Mouse (Mus musculus) cerebellum, postnatal 4 days (tissue): ENCODE measurements around the gene Ablim1.

Source experiments
- DNase-seq, 2 experiments: peaks; one replicate each; pipeline ENCODE4 v3.0.0; 2022; ENCODE audit warnings: low spot score in 2 of 2, mixed read lengths in 1 of 2

The Ablim1 gene

DNA sequence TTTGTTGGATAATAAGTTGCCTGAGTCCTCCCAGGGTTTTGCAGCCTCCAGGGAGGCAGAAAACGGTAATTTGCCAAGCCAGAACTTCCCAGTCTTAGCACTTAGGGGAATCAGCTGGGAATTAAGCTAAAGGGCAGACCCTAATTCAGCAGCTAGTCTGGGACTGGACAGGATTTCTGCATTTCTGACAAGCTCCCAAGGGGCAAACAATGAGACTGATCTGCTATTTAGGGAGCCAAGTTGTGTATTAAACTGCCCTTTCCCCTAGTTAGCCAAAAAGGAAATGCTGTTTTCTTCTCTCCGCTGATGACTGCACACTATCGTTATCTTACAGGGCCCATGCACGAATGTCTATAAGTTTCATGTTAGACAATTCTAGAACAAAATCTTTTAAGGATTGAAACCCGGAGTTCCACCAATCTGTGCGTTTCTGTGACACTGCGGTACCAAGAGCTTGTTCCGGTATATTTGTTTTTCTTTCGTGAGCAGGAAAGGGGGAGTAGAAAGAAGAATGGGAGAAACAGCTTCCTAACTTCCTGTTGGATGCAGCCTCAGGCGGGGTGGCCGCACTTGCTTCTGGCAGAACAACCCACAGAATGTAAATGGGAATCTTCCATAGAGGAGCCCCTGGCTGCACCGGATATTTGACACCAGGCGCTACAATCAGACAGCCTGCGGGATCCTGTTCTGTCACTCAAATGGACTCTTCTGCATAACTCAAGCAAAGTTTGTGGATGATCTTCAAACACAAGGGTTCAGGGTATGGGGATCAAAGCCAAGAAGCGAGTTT is 297.5 kb downstream of the Ablim1 start:
- DNase-seq = no peak

- no peak for DNase-seq
Observed at GRCm38 (mm10) chr19:57014808-57015207, 299.9 kb downstream of the Ablim1 start.

DNA sequence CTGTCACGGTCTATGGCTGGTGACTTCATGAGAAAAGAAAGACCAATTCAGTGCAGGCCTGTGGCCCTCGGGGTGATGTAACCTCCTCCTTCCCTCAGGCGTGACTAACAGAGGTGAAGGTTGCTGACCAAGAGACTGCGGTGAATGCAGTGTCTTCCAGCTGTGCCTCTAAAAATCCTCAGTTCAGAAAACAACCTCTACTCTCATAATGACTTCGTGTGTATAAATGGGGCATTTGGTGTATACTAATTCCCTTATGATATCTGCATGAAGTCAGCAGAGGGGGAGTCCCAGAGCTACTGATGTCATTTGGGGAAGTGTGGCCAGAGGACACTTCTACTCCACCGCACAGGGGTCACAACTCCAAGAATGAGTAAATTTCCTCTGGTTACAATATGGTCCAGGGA is 301.4 kb downstream of the Ablim1 start:
- no peak for DNase-seq

DNA sequence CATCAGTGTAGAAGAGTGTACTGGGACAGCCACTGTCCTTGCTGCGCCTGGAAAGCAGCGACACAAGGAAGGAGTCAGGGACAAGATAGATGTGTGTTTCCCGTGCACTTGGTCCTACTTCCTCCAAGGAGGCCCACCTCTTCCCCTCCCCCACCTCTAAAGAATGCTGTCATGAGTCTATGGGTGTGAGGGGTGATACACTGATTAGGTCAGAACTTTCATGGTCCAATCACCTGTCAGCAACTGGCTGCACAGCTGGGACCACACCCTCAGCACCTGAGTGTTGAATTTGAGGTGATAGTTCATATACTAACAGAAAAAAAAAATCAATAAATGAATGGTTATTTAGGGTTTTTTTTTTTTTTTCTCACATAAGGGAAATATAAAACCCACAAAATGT is 302.7 kb downstream of the Ablim1 start:
- no peak for DNase-seq

- no peak for DNase-seq
Observed at GRCm38 (mm10) chr19:57010064-57010463, 304.7 kb downstream of the Ablim1 start.

DNA sequence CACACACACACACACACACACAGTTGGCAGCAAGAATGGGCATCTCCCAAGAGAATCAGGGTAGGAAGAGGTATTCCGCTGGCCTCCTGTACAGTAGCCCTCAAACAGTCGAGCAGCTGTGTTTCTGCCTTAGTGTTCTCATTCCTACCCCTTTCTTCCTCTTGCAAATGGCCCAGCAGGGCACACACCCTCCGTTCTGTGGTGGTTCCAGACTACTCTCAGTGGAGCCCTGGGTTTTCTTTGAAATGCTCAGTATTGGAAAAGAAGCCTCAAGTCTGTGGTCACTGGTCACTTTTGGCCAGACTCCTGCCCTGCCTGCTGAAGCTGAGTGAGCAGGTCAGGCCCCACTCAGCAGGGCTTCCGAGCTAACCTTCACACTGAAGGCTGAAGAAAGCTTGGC is 305.1 kb downstream of the Ablim1 start:
- DNase-seq = no peak

DNA sequence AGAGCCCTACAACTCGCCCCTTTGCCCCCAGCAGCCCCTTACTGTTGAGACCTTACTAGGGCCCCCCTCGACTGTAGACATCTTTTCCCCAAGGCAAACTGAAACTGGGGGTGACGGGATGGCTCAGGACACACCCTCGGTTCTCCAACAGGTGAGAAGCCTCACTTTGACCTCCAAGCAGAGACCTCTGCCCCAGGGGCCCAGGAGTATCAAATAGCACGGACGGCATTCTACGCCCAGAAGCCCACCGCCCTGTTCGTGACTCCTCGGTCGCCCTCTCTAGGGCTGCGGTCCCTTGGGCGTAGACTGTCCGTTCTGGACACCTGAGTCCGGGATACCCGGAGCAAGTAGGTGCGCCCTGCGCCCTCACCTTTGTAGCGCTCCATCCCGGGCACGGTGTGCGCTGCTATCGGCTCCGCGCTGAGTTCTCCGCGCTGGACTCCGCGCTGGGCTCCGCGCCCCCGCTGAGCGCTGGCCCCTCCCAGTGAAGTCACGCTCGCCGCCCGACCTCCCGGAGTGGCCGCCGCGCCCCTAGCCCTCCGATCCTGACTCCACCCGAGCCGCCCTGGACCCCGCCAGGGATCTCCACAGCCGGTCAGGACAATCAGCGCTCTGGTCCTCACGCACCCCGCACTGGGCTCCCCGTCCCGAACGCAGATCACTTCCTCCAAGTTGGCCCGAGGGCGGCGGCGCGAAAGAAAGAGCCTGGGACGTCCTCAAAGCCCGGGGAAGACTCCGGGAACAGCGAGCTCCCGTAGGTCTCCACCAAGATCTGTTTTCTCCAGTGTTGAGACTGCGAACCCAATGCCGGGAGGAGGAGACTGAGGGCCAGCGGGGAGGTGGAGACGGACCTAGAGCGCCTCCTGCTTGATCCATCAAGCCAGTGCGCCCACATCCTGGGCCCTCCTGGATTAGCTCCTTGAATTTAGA is 306.7 kb downstream of the Ablim1 start, which contains the start of gene Afap1l2:
Gene Afap1l2, minus strand, starts transcription at position 448 of the 930 bp plus-strand sequence.
- DNase-seq = peak in 1 of 2 experiments; percentile 35

GRCm38 (mm10) chr19:57007291-57007690 is 307.4 kb downstream of the Ablim1 start:
- peak in 1 of 2 experiments; percentile 30 for DNase-seq

DNA sequence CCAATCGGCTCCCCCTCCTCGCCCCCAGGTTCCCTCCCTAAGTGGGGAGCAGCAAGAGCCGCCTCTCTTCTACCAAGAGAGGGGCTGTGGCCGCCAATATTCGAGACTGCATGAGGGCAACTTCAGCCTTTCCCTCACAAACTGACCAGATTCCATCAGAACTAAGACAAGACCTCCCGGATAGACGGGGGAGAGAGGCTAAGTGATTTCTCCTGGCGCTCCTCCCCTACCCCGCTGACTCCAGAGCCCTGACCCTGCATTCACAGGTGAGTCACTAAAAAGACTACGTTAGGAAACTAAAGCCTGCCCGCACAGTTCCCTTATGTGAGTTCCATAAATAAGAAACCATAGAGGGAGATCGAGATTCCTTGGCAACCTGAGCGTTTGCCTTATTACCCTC is 307.9 kb downstream of the Ablim1 start:
- DNase-seq = no peak

DNA sequence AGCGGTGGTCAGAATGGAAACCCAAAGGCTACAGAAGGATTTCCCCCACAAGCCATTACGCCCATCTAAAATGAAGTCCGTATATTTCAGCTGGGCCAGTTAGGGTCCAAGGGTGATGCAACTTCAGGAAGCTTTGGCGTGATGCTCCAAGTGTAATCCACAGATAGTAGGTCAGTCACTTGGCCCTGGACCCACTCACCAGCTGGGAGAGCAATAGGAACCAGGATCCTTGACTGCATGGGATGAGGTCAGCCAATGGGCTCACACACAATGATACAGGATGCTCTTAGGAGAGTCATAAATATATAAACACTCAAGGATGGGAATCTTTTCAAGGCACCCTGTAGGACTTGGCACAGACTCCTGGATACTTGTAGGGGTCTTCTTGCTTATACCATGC is 309.7 kb downstream of the Ablim1 start:
- DNase-seq = no peak

DNA sequence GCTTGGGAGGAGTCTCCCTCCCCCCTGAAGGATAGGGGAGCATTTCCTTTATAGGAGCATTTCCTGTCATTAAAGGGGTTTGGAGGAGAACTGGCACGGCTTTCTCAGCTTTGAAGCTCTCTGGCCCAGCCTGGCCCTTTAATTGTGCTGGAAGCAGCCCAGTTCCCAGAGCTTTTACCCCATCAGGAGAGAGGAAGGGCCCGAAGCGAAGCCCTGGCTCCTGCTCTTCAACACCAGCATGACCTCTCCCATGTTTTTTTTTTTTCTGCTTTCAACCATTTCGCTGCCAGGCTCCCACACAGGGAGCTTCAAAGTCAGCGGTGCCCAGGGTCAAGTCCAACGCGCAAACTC is 311.3 kb downstream of the Ablim1 start:
- DNase-seq = peak in 1 of 2 experiments; percentile 20

GRCm38 (mm10) chr19:57002741-57003459 is 311.8 kb downstream of the Ablim1 start:
- no peak for DNase-seq

DNA sequence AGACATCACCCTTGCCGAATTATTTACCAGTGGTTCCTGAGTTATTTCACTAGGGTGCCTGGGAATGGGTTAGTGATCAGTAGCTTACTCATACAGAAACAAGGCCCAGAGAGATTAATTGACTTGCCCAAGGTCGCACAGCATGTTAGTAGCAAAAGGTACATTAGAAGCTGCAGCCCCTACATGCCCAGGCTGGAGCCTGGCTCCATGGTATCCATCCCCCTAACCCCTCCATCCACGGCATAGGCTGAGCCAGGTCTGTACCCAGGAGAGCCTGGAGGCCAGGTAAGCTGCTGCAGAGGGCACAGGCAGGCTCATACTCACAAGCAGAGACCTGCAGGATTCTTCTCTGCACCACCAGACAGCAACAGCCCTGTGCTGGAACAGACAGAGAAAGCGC is 312.8 kb downstream of the Ablim1 start:
- DNase-seq = no peak

DNA sequence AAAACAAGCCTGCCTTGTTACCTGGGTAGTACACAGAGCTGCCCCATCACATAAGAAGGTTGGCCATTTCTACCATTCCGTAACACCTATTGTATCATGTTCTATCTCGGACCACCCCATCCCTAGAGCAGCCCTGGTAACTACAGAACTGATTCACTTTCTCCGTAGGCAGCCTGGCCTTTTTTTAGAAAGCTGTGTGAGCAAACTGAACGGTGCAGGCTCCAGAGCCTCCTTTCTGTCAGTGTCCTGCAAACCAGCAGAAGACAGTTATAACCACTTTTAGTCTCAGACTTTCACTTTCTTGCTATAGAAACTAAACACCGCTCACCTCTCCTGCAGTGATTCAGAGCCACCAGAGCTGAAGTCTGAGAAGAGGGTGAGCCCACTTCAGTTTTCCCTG is 314.1 kb downstream of the Ablim1 start:
- no peak for DNase-seq

- DNase-seq = peak in 1 of 2 experiments; percentile 19
Observed at GRCm38 (mm10) chr19:56999781-57000180, 314.9 kb downstream of the Ablim1 start.

DNA sequence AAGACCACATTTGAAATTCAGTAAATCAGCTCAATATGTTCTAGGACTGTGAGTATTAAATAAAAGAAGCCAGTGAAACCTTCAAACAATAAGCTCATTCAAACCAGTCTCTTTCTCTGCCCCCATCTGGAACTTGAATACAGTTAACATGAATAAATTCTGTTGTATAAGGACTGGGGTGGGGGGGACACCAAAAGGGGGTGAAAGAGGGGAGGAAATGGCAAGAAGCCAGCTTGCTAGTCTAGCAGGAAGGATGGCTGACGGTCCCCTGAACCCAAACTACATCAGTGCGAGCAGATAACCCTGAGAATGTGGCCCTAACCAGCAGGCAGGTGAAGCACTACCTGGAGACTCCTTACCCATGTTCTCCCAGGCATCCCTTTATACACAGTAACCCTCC is 315.8 kb downstream of the Ablim1 start:
- no peak for DNase-seq

DNA sequence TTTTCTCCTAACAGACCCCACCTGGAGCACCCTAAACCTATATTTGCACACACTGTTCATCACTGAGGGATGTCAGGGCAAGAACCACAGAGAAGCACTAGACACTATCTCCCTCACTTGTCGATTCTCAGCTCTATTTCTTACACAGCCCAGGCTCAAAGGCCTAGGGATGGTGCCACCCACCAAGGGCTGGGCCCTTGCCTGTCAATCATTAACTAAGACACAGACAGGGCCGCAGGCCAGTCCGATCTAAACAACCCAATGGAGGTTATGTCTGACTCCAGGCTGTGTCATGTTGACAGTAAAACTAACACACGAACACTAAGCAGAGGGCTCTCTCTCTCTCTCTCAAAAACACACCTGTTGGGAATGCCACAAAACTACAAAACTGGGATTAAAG is 316.4 kb downstream of the Ablim1 start:
- no peak for DNase-seq

DNA sequence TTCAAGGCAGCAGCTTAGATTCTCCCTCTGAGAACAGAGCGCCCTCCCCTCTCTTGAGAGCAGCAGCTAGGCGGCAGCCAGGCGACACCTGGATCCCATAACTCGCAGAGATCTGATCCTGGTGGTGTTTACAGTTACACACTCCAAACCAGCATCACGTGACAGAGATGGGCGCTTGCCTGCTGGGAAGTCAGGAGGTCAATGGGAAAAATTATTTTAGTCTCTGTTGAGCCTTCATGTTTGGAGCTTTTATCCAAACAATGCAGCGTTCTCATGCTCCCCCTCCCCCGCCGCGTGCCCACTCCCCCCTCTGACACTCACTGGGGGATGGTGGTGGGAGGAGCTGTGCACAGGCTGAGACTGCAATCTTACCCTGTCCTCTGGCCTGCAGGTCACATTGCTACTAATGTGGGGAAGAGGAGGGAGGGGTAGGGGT is 317.5 kb downstream of the Ablim1 start:
- DNase-seq = no peak

DNA sequence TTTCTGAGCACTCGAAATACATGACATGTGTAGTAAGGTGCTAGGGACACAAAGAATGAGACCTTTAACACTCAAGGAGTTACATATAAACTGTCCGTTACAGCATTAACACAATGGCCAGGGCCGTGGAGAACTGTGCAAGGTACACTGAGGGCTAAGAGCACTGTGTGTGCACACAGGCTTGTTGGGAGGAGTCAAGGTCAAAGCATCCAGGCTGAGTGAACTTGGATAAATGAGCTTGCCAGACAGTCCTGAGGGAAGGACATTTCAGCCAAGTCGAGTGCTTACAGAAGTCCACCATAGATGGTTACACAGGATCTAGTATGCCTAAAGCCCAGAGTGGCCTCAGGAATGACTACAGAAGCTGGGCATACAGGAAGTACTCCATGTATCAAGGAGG is 319.3 kb downstream of the Ablim1 start:
- no peak for DNase-seq

DNA sequence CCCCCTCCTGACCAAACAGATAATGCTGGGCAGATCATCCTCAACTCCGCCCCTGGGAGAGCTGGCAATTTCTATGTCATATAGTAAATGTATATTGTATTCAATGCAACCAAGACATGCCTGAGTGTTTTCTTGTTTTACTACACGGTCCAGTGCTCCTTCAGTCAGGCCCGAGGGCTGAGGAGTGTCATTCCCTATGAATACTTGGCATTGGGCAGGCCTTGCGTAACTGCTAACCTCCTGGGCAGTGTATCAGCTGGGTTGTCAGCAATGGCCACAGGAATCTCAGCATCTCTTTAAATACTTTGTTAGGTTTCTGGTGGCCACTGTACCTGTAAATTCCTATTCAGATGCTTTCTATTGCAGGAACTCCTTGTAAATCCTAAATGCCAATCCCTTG is 320.1 kb downstream of the Ablim1 start:
- no peak for DNase-seq

DNA sequence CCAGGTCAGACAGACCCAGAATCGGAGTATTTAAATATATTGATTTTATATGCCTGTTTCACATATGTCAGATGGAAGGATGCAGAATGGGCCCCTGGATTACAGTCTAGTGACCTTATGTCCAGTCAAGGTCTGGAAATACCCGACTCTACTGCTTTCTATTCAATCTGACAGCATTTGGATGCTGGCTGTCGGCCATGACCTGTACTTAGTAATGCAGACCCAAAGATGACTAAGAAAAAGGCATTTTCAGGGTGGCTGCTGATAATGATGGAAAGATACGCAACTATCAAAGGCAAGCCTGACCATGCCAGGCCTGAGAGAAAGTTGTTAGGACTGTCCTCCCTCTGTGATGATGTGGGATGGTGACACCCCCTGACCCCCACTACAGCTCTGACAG is 321.0 kb downstream of the Ablim1 start:
- no peak for DNase-seq

DNA sequence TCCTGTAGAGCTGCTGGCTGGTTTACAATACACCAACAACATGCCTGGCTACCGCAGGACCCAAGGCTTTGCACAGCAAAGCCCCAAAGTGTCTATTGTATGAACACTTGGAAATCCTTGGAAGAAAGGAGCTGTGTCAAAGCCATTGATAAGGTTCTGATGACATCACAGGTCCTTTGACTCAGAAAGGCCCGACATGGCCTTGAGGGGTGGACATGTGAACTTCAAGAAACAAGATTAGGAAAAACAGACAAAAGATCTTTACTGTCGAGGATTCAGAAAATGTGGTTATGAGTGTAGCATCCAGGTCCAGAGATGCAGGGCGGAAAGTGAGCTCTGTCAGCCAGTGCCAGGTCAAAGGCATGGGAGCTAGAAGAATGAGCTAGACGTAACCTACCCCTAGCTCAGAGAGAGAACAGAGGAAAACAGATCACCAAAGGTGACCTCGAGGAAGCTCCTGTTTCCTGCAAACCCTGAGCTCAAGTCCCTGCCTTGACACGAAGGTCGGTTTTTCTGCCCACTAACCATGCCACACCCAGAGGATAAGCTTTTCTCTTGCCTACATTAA is 321.7 kb downstream of the Ablim1 start:
- no peak for DNase-seq
